Mouse (Mus musculus) spleen, adult 2 months (tissue): ENCODE measurements at regions not wholly inside any gene's neighbourhood (a gene's known extent, or its start where the extent isn't known, plus 50 kb on each side); places are given as distances from the start of the nearest gene placed in this dataset.
A peak's percentile ranks its signal among the peaks of the same experiment; 100 is the strongest.
"Not testable (repeated sequence)": the region's sequence is repeated elsewhere in the genome, so short reads cannot be mapped to it uniquely, and the experiment has no call there.

Experiments
- DNase-seq, 2 experiments: peaks; one replicate each; pipeline versions ENCODE4 v3.0.0 to v3.0.0-alpha.2; 2012 to 2021; ENCODE audit warnings: low spot score in 2 of 2, low read depth in 1 of 2
- H3K27ac ChIP-seq: fragments of 200-500 bp; 2 replicates; pipeline ENCODE4 v1.5.1; 2012; ENCODE audit warnings: low read length, inconsistent platforms; ENCODE audit not compliant: insufficient read depth
- H3K27me3 ChIP-seq: fragments of 200-500 bp; 2 replicates; pipeline ENCODE4 v1.6.1; 2012; ENCODE audit warnings: mild to moderate bottlenecking, moderate library complexity, low read length, inconsistent platforms; ENCODE audit not compliant: control insufficient read depth, insufficient read depth
- H3K36me3 ChIP-seq: fragments of 200-500 bp; 2 replicates; pipeline ENCODE4 v1.6.1; 2012; ENCODE audit warnings: mild to moderate bottlenecking, low read length, inconsistent platforms; ENCODE audit not compliant: control insufficient read depth, insufficient read depth
- H3K4me1 ChIP-seq: fragments of 200-500 bp; 2 replicates; pipeline ENCODE4 v1.6.1; 2011; ENCODE audit warnings: inconsistent platforms; ENCODE audit not compliant: control insufficient read depth, insufficient read depth, insufficient read length
- H3K4me3 ChIP-seq: fragments of 200-500 bp; 2 replicates; pipeline ENCODE4 v1.5.1; 2011; ENCODE audit warnings: mild to moderate bottlenecking, inconsistent platforms; ENCODE audit not compliant: insufficient read depth, insufficient read length; ENCODE audit errors: extremely low read depth
- CTCF ChIP-seq: fragments of 200-500 bp; IDR thresholded peaks from 2 replicates; pipeline ENCODE4 v1.5.1; 2011; ENCODE audit warnings: mild to moderate bottlenecking, inconsistent platforms; ENCODE audit not compliant: insufficient read depth, insufficient read length, insufficient replicate concordance; ENCODE audit errors: extremely low read depth
- POLR2A ChIP-seq: fragments of 200-500 bp; IDR thresholded peaks from 2 replicates; pipeline ENCODE4 v1.6.1; 2011; ENCODE audit warnings: low read depth, low read length, inconsistent platforms
- WGBS: fragments of 180-500 bp; shearing (Covaris S2); methylation state at CpG from one replicate; pipeline ENCODE4 v1.1.7; 2018; 5-methylcytosine and 5-hydroxymethylcytosine counted together

- no peaks in the 10 kb centered on the region for H3K36me3 ChIP-seq
- no peak for DNase-seq
- WGBS, result 69% methylated on average over 1 of the region's 1 CpGs
- H3K4me1 ChIP-seq, result no peaks in the 10 kb centered on the region
- no peak overlapping the region for H3K4me3 ChIP-seq
- H3K27ac ChIP-seq, result no peak overlapping the region
- H3K27me3 ChIP-seq, result no peaks in the 10 kb centered on the region
- no peak for TF ChIP-seq CTCF
Measured at GRCm38 (mm10) chrX:35791273-35791672, 97.4 kb upstream of the Dock11 start.

GRCm38 (mm10) chrX:35813206-35813605 lies 75.4 kb upstream of the Dock11 start:
- peak in 1 of 2 experiments; percentile 17 for DNase-seq
- H3K27ac ChIP-seq, result no peak overlapping the region
- H3K36me3 ChIP-seq, result no peaks in the 10 kb centered on the region
- H3K27me3 ChIP-seq, result no peaks in the 10 kb centered on the region
- 39% methylated on average over 2 of the region's 2 CpGs for WGBS
- peak; percentile 29; the same call in 1 of the 2 replicates for TF ChIP-seq CTCF
- TF ChIP-seq POLR2A, result no peak
- H3K4me3 ChIP-seq, result no peak overlapping the region
- H3K4me1 ChIP-seq, result no peaks in the 10 kb centered on the region

- not testable (repeated sequence) for H3K36me3 ChIP-seq, H3K27ac ChIP-seq, H3K4me3 ChIP-seq, H3K4me1 ChIP-seq, H3K27me3 ChIP-seq
- DNase-seq, result peak in 1 of 2 experiments; percentile 11
- 3% methylated on average over 2 of the region's 2 CpGs for WGBS
Measured at GRCm38 (mm10) chrX:35834411-35834810, 54.2 kb upstream of the Dock11 start.

- no peak for TF ChIP-seq CTCF
- no peak for TF ChIP-seq POLR2A
- no peaks in the 10 kb centered on the region for H3K27me3 ChIP-seq
- WGBS, result 64% methylated on average over 1 of the region's 1 CpGs
- no peak for DNase-seq
- H3K27ac ChIP-seq, result no peak overlapping the region
- no peaks in the 10 kb centered on the region for H3K4me1 ChIP-seq
- no peaks in the 10 kb centered on the region for H3K36me3 ChIP-seq
- no peak overlapping the region for H3K4me3 ChIP-seq
Measured at GRCm38 (mm10) chrX:35838064-35838463, 50.6 kb upstream of the Dock11 start.
